Mouse (Mus musculus) neural tube, embryonic 11.5 days (tissue): ENCODE results near the gene Lmcd1. TPM values are rescaled to one million over a fixed set of nuclear protein-coding genes. Genes with fewer than 3 reads are reported as not detected.

Experiments used
- ATAC-seq: fragments of 200-750 bp; cut with Nextera tagmentation; 2 replicates; pipeline ENCODE4 v1.8.0; 2017; ENCODE audit warnings: moderate number of reproducible peaks, mild to moderate bottlenecking, moderate TSS enrichment, moderate library complexity; ENCODE audit not compliant: insufficient read depth, low FRiP score, low TSS enrichment
- DNase-seq: peaks from one replicate; pipeline ENCODE4 v3.0.0-alpha.2; 2015; ENCODE audit warnings: low spot score
- H3K27ac ChIP-seq: fragments of 300-500 bp; sonication (generic); 2 replicates; pipeline ENCODE4 v1.5.1; 2014; ENCODE audit warnings: low read depth, mild to moderate bottlenecking, low read length
- H3K27me3 ChIP-seq: fragments of 300-500 bp; sonication (generic); 2 replicates; pipeline ENCODE4 v1.6.1; 2014; ENCODE audit warnings: mild to moderate bottlenecking, low read length, mixed read lengths; ENCODE audit not compliant: control insufficient read depth, insufficient read depth
- H3K36me3 ChIP-seq: fragments of 300-500 bp; sonication (generic); 2 replicates; pipeline ENCODE4 v1.6.1; 2014; ENCODE audit warnings: mild to moderate bottlenecking, low read length, moderate library complexity, mixed read lengths; ENCODE audit not compliant: control insufficient read depth, insufficient read depth
- H3K4me1 ChIP-seq: fragments of 300-500 bp; sonication (generic); 2 replicates; pipeline ENCODE4 v1.6.1; 2014; ENCODE audit warnings: low read length, mixed read lengths; ENCODE audit not compliant: control insufficient read depth, insufficient read depth
- H3K4me2 ChIP-seq: fragments of 300-500 bp; sonication (generic); 2 replicates; pipeline ENCODE4 v1.6.1; 2014; ENCODE audit warnings: low read depth, mild to moderate bottlenecking, moderate library complexity
- H3K4me3 ChIP-seq: fragments of 300-500 bp; sonication (generic); 2 replicates; pipeline ENCODE4 v1.5.1; 2014; ENCODE audit warnings: low read depth, low read length
- H3K9ac ChIP-seq: fragments of 300-500 bp; sonication (generic); 2 replicates; pipeline ENCODE4 v1.6.1; 2014; ENCODE audit warnings: mild to moderate bottlenecking, low read length
- H3K9me3 ChIP-seq: fragments of 300-500 bp; sonication (generic); 2 replicates; pipeline ENCODE4 v1.6.1; 2016; ENCODE audit warnings: low read length; ENCODE audit not compliant: control insufficient read depth
- WGBS: fragments of 180-500 bp; shearing (Covaris S2); extraction: QIAGEN DNeasy Blood & Tissue Kit; methylation state at CpG from one replicate; pipeline ENCODE4 v1.1.7; 2014; 5-methylcytosine and 5-hydroxymethylcytosine counted together
- polyA plus RNA-seq: library from polyadenylated mRNA; unstranded; fragments of >200 nt; fragmentation: Nextera tagmentation; extraction: Ambion mirVana; gene quantifications from 2 replicates; pipeline ENCODE4 v1.2.1, GENCODE M21; 2014

The Lmcd1 gene
- polyA plus RNA-seq, 1 experiment from 2014 or later: 6.9 TPM

- no peak for DNase-seq
- H3K27ac ChIP-seq: no peak overlapping the region
These were observed 105.5 kb downstream of the Lmcd1 start for GRCm38 (mm10) chr6:112379054-112379453.

More at GRCm38 (mm10) chr6:112379054-112379453, 105.5 kb downstream of the Lmcd1 start:
- Histone ChIP-seq H3K27me3 (no peaks in the 10 kb centered on the region), H3K9me3 (no peaks in the 10 kb centered on the region), H3K4me3 (no peak overlapping the region), H3K9ac (no peak overlapping the region), H3K4me2 (no peak overlapping the region), H3K36me3 (no peaks in the 10 kb centered on the region), H3K4me1 (no peaks in the 10 kb centered on the region)
- WGBS: 89% methylated on average over 9 of the region's 9 CpGs
- ATAC-seq: no peak

Other genes starting within 250 kb of the Lmcd1 start
- 0.90 and 0.99 TPM in 2 replicates for gene Ssu2, start 114.3 kb downstream of the Lmcd1 start, polyA plus RNA-seq
- gene Cav3, start 185.7 kb downstream of the Lmcd1 start, polyA plus RNA-seq: 0.35 and 0.86 TPM in 2 replicates
- 0.52 and 0.55 TPM in 2 replicates for gene Oxtr, start 216.2 kb downstream of the Lmcd1 start, polyA plus RNA-seq